Mouse (Mus musculus) monocyte, adult 5-6 weeks (primary cell): Measurements from ENCODE around the gene Rdh19. TPM values are rescaled to one million over a fixed set of nuclear protein-coding genes. Genes with fewer than 3 reads are reported as not detected.
"Not testable (repeated sequence)": the region's sequence is repeated elsewhere in the genome, so short reads cannot be mapped to it uniquely, and the experiment has no call there.

Source experiments
- ATAC-seq: fragments of 153-309, 156-312 bp; replicated peaks from 2 replicates; pipeline ENCODE4 v1.8.0; 2017; ENCODE audit warnings: mild to moderate bottlenecking; ENCODE audit not compliant: low TSS enrichment, insufficient number of reproducible peaks, severe bottlenecking, poor library complexity, low FRiP score
- total RNA-seq: library from RNA; stranded (forward); fragments of 200-1000, 200-491, 200-594 nt; gene quantifications from 3 replicates; pipeline ENCODE4 v1.2.3, GENCODE M21; 2017

Rdh19 gene
- total RNA-seq, 1 experiment from 2014 or later, result not detected

- ATAC-seq, result no peak
These were observed 28.0 kb downstream of the Rdh19 start for GRCm38 (mm10) chr10:127877681-127878080.

GRCm38 (mm10) chr10:127878262-127879057, 28.7 kb downstream of the Rdh19 start:
- no peak for ATAC-seq

GRCm38 (mm10) chr10:127879155-127879688, 29.5 kb downstream of the Rdh19 start:
- ATAC-seq, result no peak

- no peak for ATAC-seq
These were observed 31.3 kb downstream of the Rdh19 start for GRCm38 (mm10) chr10:127881041-127881440.

- ATAC-seq, result no peak
These were observed 36.8 kb downstream of the Rdh19 start for GRCm38 (mm10) chr10:127886551-127886950.

- ATAC-seq, result no peak
These were observed 37.2 kb downstream of the Rdh19 start for GRCm38 (mm10) chr10:127886971-127887370.

- ATAC-seq, result no peak
These were observed 38.9 kb downstream of the Rdh19 start, which contains the start of gene Rdh7 for GRCm38 (mm10) chr10:127888605-127889004. Gene Rdh7, minus strand, starts transcription at chr10:127888817.

- ATAC-seq, result no peak
These were observed 41.8 kb downstream of the Rdh19 start for GRCm38 (mm10) chr10:127891481-127891880.

- ATAC-seq, result not testable (repeated sequence)
These were observed 43.7 kb downstream of the Rdh19 start for GRCm38 (mm10) chr10:127893163-127894022.

GRCm38 (mm10) chr10:127896705-127897104, 47.0 kb downstream of the Rdh19 start:
- no peak for ATAC-seq

GRCm38 (mm10) chr10:127897506-127897905, 47.8 kb downstream of the Rdh19 start:
- ATAC-seq, result no peak

- ATAC-seq, result no peak
These were observed 48.5 kb downstream of the Rdh19 start, which contains the start of gene Sdr9c7 for GRCm38 (mm10) chr10:127898218-127898617. Gene Sdr9c7, plus strand, starts transcription at chr10:127898518.

- no peak for ATAC-seq
These were observed 50.1 kb downstream of the Rdh19 start for GRCm38 (mm10) chr10:127899783-127900182.

- no peak for ATAC-seq
These were observed 52.0 kb downstream of the Rdh19 start for GRCm38 (mm10) chr10:127901751-127902150.

GRCm38 (mm10) chr10:127903116-127903515, 53.4 kb downstream of the Rdh19 start:
- ATAC-seq, result no peak

- ATAC-seq, result no peak
These were observed 55.2 kb downstream of the Rdh19 start for GRCm38 (mm10) chr10:127904718-127905446.

GRCm38 (mm10) chr10:127906138-127906537, 56.4 kb downstream of the Rdh19 start:
- ATAC-seq, result no peak

GRCm38 (mm10) chr10:127907386-127907951, 57.7 kb downstream of the Rdh19 start:
- ATAC-seq, result no peak
